Mouse (Mus musculus): ENCODE results near the gene Plch2. TPM values are rescaled to one million over a fixed set of nuclear protein-coding genes. Genes with fewer than 3 reads are reported as not detected.

Gene Plch2
- polyA plus RNA-seq, 1 experiment, result not detected

- 74% methylated on average over 9 of the region's 9 CpGs for WGBS
Observed at GRCm38 (mm10) chr4:155076677-155077076, 20.1 kb upstream of the Plch2 start.

GRCm38 (mm10) chr4:155075813-155076212, 19.2 kb upstream of the Plch2 start:
- WGBS, result 95% methylated on average over 2 of the region's 2 CpGs
- Histone ChIP-seq H3K27ac (ENCODE audit: insufficient read depth, low read depth, low read length) (no peak overlapping the region), H3K4me1 (ENCODE audit: control insufficient read depth, insufficient read depth, low read length) (no peaks in the 10 kb centered on the region), H3K4me3 (ENCODE audit: insufficient read depth, low read depth, low read length) (no peak overlapping the region)
- TF ChIP-seq CTCF (IDR thresholded peaks at IDR 0.05; ENCODE audit: insufficient read depth, low read depth, low read length) (no peak), POLR2A (IDR thresholded peaks at IDR 0.05; ENCODE audit: insufficient read depth, low read depth, low read length) (no peak)

More at GRCm38 (mm10) chr4:155076677-155077076, 20.1 kb upstream of the Plch2 start:
- H3K4me3 ChIP-seq (ENCODE audit: insufficient read depth, low read depth, low read length), result no peak overlapping the region
- no peaks in the 10 kb centered on the region for H3K4me1 ChIP-seq (ENCODE audit: control insufficient read depth, insufficient read depth, low read length)
- no peak overlapping the region for H3K27ac ChIP-seq (ENCODE audit: insufficient read depth, low read depth, low read length)
- no peak for TF ChIP-seq POLR2A (IDR thresholded peaks at IDR 0.05; ENCODE audit: insufficient read depth, low read depth, low read length)
- TF ChIP-seq CTCF (IDR thresholded peaks at IDR 0.05; ENCODE audit: insufficient read depth, low read depth, low read length), result no peak

GRCm38 (mm10) chr4:155075137-155075536, 18.6 kb upstream of the Plch2 start:
- 82% methylated on average over 9 of the region's 9 CpGs for WGBS
- Histone ChIP-seq H3K4me1 (ENCODE audit: control insufficient read depth, insufficient read depth, low read length) (no peaks in the 10 kb centered on the region), H3K4me3 (ENCODE audit: insufficient read depth, low read depth, low read length) (no peak overlapping the region), H3K27ac (ENCODE audit: insufficient read depth, low read depth, low read length) (no peak overlapping the region)
- TF ChIP-seq CTCF (IDR thresholded peaks at IDR 0.05; ENCODE audit: insufficient read depth, low read depth, low read length) (no peak), POLR2A (IDR thresholded peaks at IDR 0.05; ENCODE audit: insufficient read depth, low read depth, low read length) (no peak)

- no peak overlapping the region for H3K4me3 ChIP-seq (ENCODE audit: insufficient read depth, low read depth, low read length)
- H3K27ac ChIP-seq (ENCODE audit: insufficient read depth, low read depth, low read length), result no peak overlapping the region
- WGBS, result 74% methylated on average over 9 of the region's 9 CpGs
- H3K4me1 ChIP-seq (ENCODE audit: control insufficient read depth, insufficient read depth, low read length), result no peaks in the 10 kb centered on the region
- TF ChIP-seq POLR2A (IDR thresholded peaks at IDR 0.05; ENCODE audit: insufficient read depth, low read depth, low read length) (no peak), CTCF (IDR thresholded peaks at IDR 0.05; ENCODE audit: insufficient read depth, low read depth, low read length) (no peak)
Observed at GRCm38 (mm10) chr4:155074418-155074817, 17.8 kb upstream of the Plch2 start.

- H3K4me1 ChIP-seq (ENCODE audit: control insufficient read depth, insufficient read depth, low read length), result peaks cover 7% of the 10 kb centered on the region
- H3K27ac ChIP-seq (ENCODE audit: insufficient read depth, low read depth, low read length), result no peak overlapping the region
- H3K4me3 ChIP-seq (ENCODE audit: insufficient read depth, low read depth, low read length), result no peak overlapping the region
- WGBS, result 73% methylated on average over 5 of the region's 5 CpGs
- TF ChIP-seq POLR2A (IDR thresholded peaks at IDR 0.05; ENCODE audit: insufficient read depth, low read depth, low read length), result no peak
- TF ChIP-seq CTCF (IDR thresholded peaks at IDR 0.05; ENCODE audit: insufficient read depth, low read depth, low read length), result no peak
Observed at GRCm38 (mm10) chr4:155070921-155071320, 14.3 kb upstream of the Plch2 start.

GRCm38 (mm10) chr4:155070199-155070598, 13.6 kb upstream of the Plch2 start:
- no peak overlapping the region for H3K4me3 ChIP-seq (ENCODE audit: insufficient read depth, low read depth, low read length)
- TF ChIP-seq POLR2A (IDR thresholded peaks at IDR 0.05; ENCODE audit: insufficient read depth, low read depth, low read length) (no peak), CTCF (IDR thresholded peaks at IDR 0.05; ENCODE audit: insufficient read depth, low read depth, low read length) (no peak)
- 93% methylated on average over 13 of the region's 13 CpGs for WGBS
- no peak overlapping the region for H3K27ac ChIP-seq (ENCODE audit: insufficient read depth, low read depth, low read length)
- H3K4me1 ChIP-seq (ENCODE audit: control insufficient read depth, insufficient read depth, low read length), result peaks cover 7% of the 10 kb centered on the region

- Histone ChIP-seq H3K4me1 (ENCODE audit: control insufficient read depth, insufficient read depth, low read length) (peaks cover 7% of the 10 kb centered on the region), H3K27ac (ENCODE audit: insufficient read depth, low read depth, low read length) (no peak overlapping the region), H3K4me3 (ENCODE audit: insufficient read depth, low read depth, low read length) (no peak overlapping the region)
- 80% methylated on average over 6 of the region's 6 CpGs for WGBS
- TF ChIP-seq CTCF (IDR thresholded peaks at IDR 0.05; ENCODE audit: insufficient read depth, low read depth, low read length) (no peak), POLR2A (IDR thresholded peaks at IDR 0.05; ENCODE audit: insufficient read depth, low read depth, low read length) (no peak)
Observed at GRCm38 (mm10) chr4:155069191-155069590, 12.6 kb upstream of the Plch2 start.

- Histone ChIP-seq H3K27ac (ENCODE audit: insufficient read depth, low read depth, low read length) (no peak overlapping the region), H3K4me3 (ENCODE audit: insufficient read depth, low read depth, low read length) (no peak overlapping the region), H3K4me1 (ENCODE audit: control insufficient read depth, insufficient read depth, low read length) (peaks cover 7% of the 10 kb centered on the region)
- TF ChIP-seq POLR2A (IDR thresholded peaks at IDR 0.05; ENCODE audit: insufficient read depth, low read depth, low read length) (no peak), CTCF (IDR thresholded peaks at IDR 0.05; ENCODE audit: insufficient read depth, low read depth, low read length) (no peak)
- WGBS, result 91% methylated on average over 20 of the region's 20 CpGs
Observed at GRCm38 (mm10) chr4:155068357-155068972, 11.9 kb upstream of the Plch2 start.

- Histone ChIP-seq H3K4me1 (ENCODE audit: control insufficient read depth, insufficient read depth, low read length) (peaks cover 7% of the 10 kb centered on the region), H3K27ac (ENCODE audit: insufficient read depth, low read depth, low read length) (no peak within 1 kb of the TSS), H3K4me3 (ENCODE audit: insufficient read depth, low read depth, low read length) (peak within 1 kb of the TSS; percentile 63)
- under 1% methylated on average over 48 of the region's 48 CpGs for WGBS
- no peak for TF ChIP-seq CTCF (IDR thresholded peaks at IDR 0.05; ENCODE audit: insufficient read depth, low read depth, low read length)
- peak; percentile 95 for TF ChIP-seq POLR2A (IDR thresholded peaks at IDR 0.05; ENCODE audit: insufficient read depth, low read depth, low read length)
Observed at GRCm38 (mm10) chr4:155066834-155067522, 10.4 kb upstream of the Plch2 start, which contains the start of gene Pex10. TSS of gene Pex10 (plus strand) at chr4:155067016.

Measured in olfactory bulb, adult 2 months (tissue).